Mouse (Mus musculus): ENCODE data around the gene Vmn2r83.

The Vmn2r83 gene

GRCm38 (mm10) chr10:79537781-79538180 lies 69.2 kb downstream of the Vmn2r83 start:
- no peak for DNase-seq (ENCODE audit: low spot score in 2 of 2)

GRCm38 (mm10) chr10:79538323-79538722 lies 69.8 kb downstream of the Vmn2r83 start:
- DNase-seq (ENCODE audit: low spot score in 2 of 2), result no peak

GRCm38 (mm10) chr10:79538873-79539272 lies 70.3 kb downstream of the Vmn2r83 start:
- no peak for DNase-seq (ENCODE audit: low spot score in 2 of 2)

- DNase-seq (ENCODE audit: low spot score in 2 of 2), result no peak
Observed at GRCm38 (mm10) chr10:79539701-79540495, 71.4 kb downstream of the Vmn2r83 start.

GRCm38 (mm10) chr10:79540746-79541145 lies 72.2 kb downstream of the Vmn2r83 start:
- no peak for DNase-seq (ENCODE audit: low spot score in 2 of 2)

- no peak for DNase-seq (ENCODE audit: low spot score in 2 of 2)
Observed at GRCm38 (mm10) chr10:79541522-79541921, 73.0 kb downstream of the Vmn2r83 start.

- DNase-seq (ENCODE audit: low spot score in 2 of 2), result no peak
Observed at GRCm38 (mm10) chr10:79542171-79542570, 73.6 kb downstream of the Vmn2r83 start.
